Mouse (Mus musculus) forebrain, embryonic 10.5 days (tissue): ENCODE measurements around the gene Nudt8. TPM values are rescaled to one million over a fixed set of nuclear protein-coding genes. Genes with fewer than 3 reads are reported as not detected.
"Not testable (repeated sequence)": the region's sequence is repeated elsewhere in the genome, so short reads cannot be mapped to it uniquely, and the experiment has no call there.

Source experiments
- DNase-seq: peaks from one replicate; pipeline ENCODE4 v3.0.0-alpha.2; 2017; ENCODE audit warnings: low spot score; ENCODE audit errors: extremely low spot score
- H3K27ac ChIP-seq: fragments of 300-500 bp; sonication (generic); 2 replicates; pipeline ENCODE4 v1.5.1; 2016; ENCODE audit warnings: mild to moderate bottlenecking
- H3K27me3 ChIP-seq: fragments of 300-500 bp; sonication (generic); 2 replicates; pipeline ENCODE4 v1.6.1; 2016; ENCODE audit warnings: mild to moderate bottlenecking; ENCODE audit not compliant: poor library complexity, severe bottlenecking
- H3K36me3 ChIP-seq: fragments of 300-500 bp; sonication (generic); replicated peaks from 2 replicates; pipeline ENCODE4 v1.6.1; 2016; ENCODE audit warnings: mild to moderate bottlenecking, moderate library complexity
- H3K4me1 ChIP-seq: fragments of 300-500 bp; sonication (generic); 2 replicates; pipeline ENCODE4 v1.6.1; 2016
- H3K4me3 ChIP-seq: fragments of 300-500 bp; sonication (generic); 2 replicates; pipeline ENCODE4 v1.5.1; 2016; ENCODE audit warnings: mild to moderate bottlenecking, moderate library complexity
- H3K9me3 ChIP-seq: fragments of 300-500 bp; sonication (generic); 2 replicates; pipeline ENCODE4 v1.6.1; 2016; ENCODE audit warnings: mild to moderate bottlenecking, moderate library complexity
- WGBS: fragments of 180-500 bp; shearing (Covaris S2); methylation state at CpG from one replicate; pipeline ENCODE4 v1.1.7; 2016; 5-methylcytosine and 5-hydroxymethylcytosine counted together
- polyA plus RNA-seq: library from polyadenylated mRNA; unstranded; fragments of >200 nt; fragmentation: Nextera tagmentation; extraction: Ambion mirVana; gene quantifications from 2 replicates; pipeline ENCODE4 v1.2.1, GENCODE M21; 2016

Gene Nudt8
- polyA plus RNA-seq, 1 experiment from 2014 or later = 30.4 TPM

- H3K27me3 ChIP-seq = no peaks in the 10 kb centered on the region
- DNase-seq = no peak
- 46% methylated on average over 7 of the region's 7 CpGs for WGBS
- H3K4me3 ChIP-seq = no peak overlapping the region
- H3K9me3 ChIP-seq = peaks cover 4% of the 10 kb centered on the region; the same call in 1 of the 2 replicates
- H3K36me3 ChIP-seq = peaks cover 14% of the 10 kb centered on the region
- no peak overlapping the region for H3K27ac ChIP-seq
- peaks cover 16% of the 10 kb centered on the region for H3K4me1 ChIP-seq
Measured at GRCm38 (mm10) chr19:4032668-4033067, 32.3 kb downstream of the Nudt8 start.

GRCm38 (mm10) chr19:4033298-4033697 is 32.9 kb downstream of the Nudt8 start:
- WGBS = 86% methylated on average over 3 of the region's 3 CpGs
- Histone ChIP-seq H3K27ac (no peak overlapping the region), H3K4me1 (peaks cover 22% of the 10 kb centered on the region), H3K27me3 (no peaks in the 10 kb centered on the region), H3K4me3 (no peak overlapping the region), H3K9me3 (0 out of 2 replicates have a peak, but pooled peaks cover 3% of the 10 kb centered on the region), H3K36me3 (peaks cover 14% of the 10 kb centered on the region)
- DNase-seq = no peak

GRCm38 (mm10) chr19:4033742-4034141 is 33.4 kb downstream of the Nudt8 start:
- Histone ChIP-seq H3K27me3 (no peaks in the 10 kb centered on the region), H3K27ac (no peak overlapping the region), H3K36me3 (peaks cover 14% of the 10 kb centered on the region), H3K9me3 (no peaks in the 10 kb centered on the region), H3K4me1 (peaks cover 23% of the 10 kb centered on the region), H3K4me3 (no peak overlapping the region)
- no peak for DNase-seq
- WGBS = 64% methylated on average over 5 of the region's 5 CpGs

GRCm38 (mm10) chr19:4036327-4037045 is 36.1 kb downstream of the Nudt8 start:
- Histone ChIP-seq H3K27me3 (no peaks in the 10 kb centered on the region), H3K36me3 (peaks cover 14% of the 10 kb centered on the region), H3K4me3 (peak overlapping the region; percentile 16), H3K9me3 (no peaks in the 10 kb centered on the region), H3K4me1 (peaks cover 23% of the 10 kb centered on the region), H3K27ac (0 out of 2 replicates have a peak overlapping the region, but pooled peaks have one; percentile 9)
- WGBS = 81% methylated on average over 12 of the region's 12 CpGs
- DNase-seq = no peak

GRCm38 (mm10) chr19:4037154-4037787 is 36.9 kb downstream of the Nudt8 start:
- Histone ChIP-seq H3K36me3 (peaks cover 14% of the 10 kb centered on the region), H3K4me3 (peak overlapping the region; percentile 68), H3K4me1 (peaks cover 23% of the 10 kb centered on the region), H3K27ac (peak overlapping the region; percentile 91)
- not testable (repeated sequence) for H3K27me3 ChIP-seq, DNase-seq, H3K9me3 ChIP-seq
- 24% methylated on average over 7 of the region's 8 CpGs for WGBS

- under 1% methylated on average over 26 of the region's 26 CpGs for WGBS
- Histone ChIP-seq H3K27ac (peak within 1 kb of the TSS; percentile 91), H3K4me3 (peak within 1 kb of the TSS; percentile 68), H3K4me1 (peaks cover 23% of the 10 kb centered on the region), H3K36me3 (peaks cover 14% of the 10 kb centered on the region), H3K9me3 (no peaks in the 10 kb centered on the region), H3K27me3 (no peaks in the 10 kb centered on the region)
- peak; percentile 78 for DNase-seq
Measured at GRCm38 (mm10) chr19:4037788-4038232, 37.4 kb downstream of the Nudt8 start, which contains the start of gene Gstp1. Gstp1 (minus strand) TSS chr19:4037985.

- not testable (repeated sequence) for H3K9me3 ChIP-seq, H3K36me3 ChIP-seq, H3K4me3 ChIP-seq, H3K27me3 ChIP-seq, DNase-seq, H3K27ac ChIP-seq
- 92% methylated on average over 5 of the region's 5 CpGs for WGBS
- H3K4me1 ChIP-seq = peaks cover 24% of the 10 kb centered on the region
Measured at GRCm38 (mm10) chr19:4040941-4041340, 40.6 kb downstream of the Nudt8 start.

- H3K4me3 ChIP-seq, H3K27me3 ChIP-seq, DNase-seq, H3K27ac ChIP-seq, H3K9me3 ChIP-seq, H3K36me3 ChIP-seq: not testable (repeated sequence)
- WGBS = 87% methylated on average over 4 of the region's 4 CpGs
- peaks cover 22% of the 10 kb centered on the region for H3K4me1 ChIP-seq
Measured at GRCm38 (mm10) chr19:4041500-4041899, 41.1 kb downstream of the Nudt8 start.

GRCm38 (mm10) chr19:4042124-4042523 is 41.7 kb downstream of the Nudt8 start:
- Histone ChIP-seq H3K27me3 (no peaks in the 10 kb centered on the region), H3K27ac (no peak overlapping the region), H3K4me3 (no peak overlapping the region), H3K4me1 (peaks cover 18% of the 10 kb centered on the region), H3K9me3 (no peaks in the 10 kb centered on the region), H3K36me3 (no peaks in the 10 kb centered on the region)
- 78% methylated on average over 14 of the region's 14 CpGs for WGBS
- no peak for DNase-seq

GRCm38 (mm10) chr19:4044109-4044508 is 43.7 kb downstream of the Nudt8 start:
- DNase-seq, H3K27ac ChIP-seq, H3K4me3 ChIP-seq, H3K9me3 ChIP-seq, H3K36me3 ChIP-seq, H3K27me3 ChIP-seq, H3K4me1 ChIP-seq: not testable (repeated sequence)
- whole genome bisulfite sequencing = 90% methylated on average over 5 of the region's 5 CpGs

GRCm38 (mm10) chr19:4045966-4046865 is 45.8 kb downstream of the Nudt8 start, which contains the start of gene Gstp2:
Gstp2 (minus strand) TSS chr19:4046023.
- no peak for DNase-seq
- WGBS = 69% methylated on average over 16 of the region's 16 CpGs
- Histone ChIP-seq H3K4me1 (0 out of 2 replicates have a peak, but pooled peaks cover 6% of the 10 kb centered on the region), H3K27me3 (no peaks in the 10 kb centered on the region), H3K9me3 (no peaks in the 10 kb centered on the region), H3K36me3 (no peaks in the 10 kb centered on the region), H3K4me3 (no peak within 1 kb of the TSS), H3K27ac (no peak within 1 kb of the TSS)

- H3K9me3 ChIP-seq = no peaks in the 10 kb centered on the region
- H3K36me3 ChIP-seq = no peaks in the 10 kb centered on the region
- no peaks in the 10 kb centered on the region for H3K27me3 ChIP-seq
- WGBS = 85% methylated on average over 8 of the region's 8 CpGs
- H3K4me1 ChIP-seq = 0 out of 2 replicates have a peak, but pooled peaks cover 6% of the 10 kb centered on the region
- no peak for DNase-seq
- H3K4me3 ChIP-seq = no peak overlapping the region
- no peak overlapping the region for H3K27ac ChIP-seq
Measured at GRCm38 (mm10) chr19:4046866-4047254, 46.5 kb downstream of the Nudt8 start.
